1 mouse cellular context compared by ENCODE assay signal in genomic region chr2:151998932-151999331, GRCm38 (mm10).
TF ChIP-seq lines count a peak whose summit lies in the region.

No protein-coding gene starts in this region.

TF ChIP-seq in MEL, 35 proteins besides CTCF, POLR2A, EP300 and RAD21 (continued from another document):
- TF ChIP-seq TAL1 (IDR thresholded peaks at IDR 0.05; ENCODE audit: low read length): 0 out of 2 replicates have a peak, but pooled peaks have one; percentile 4
- TF ChIP-seq ELF1 (IDR thresholded peaks at IDR 0.05; ENCODE audit: low read depth, low read length): no peak
- no peak for TF ChIP-seq NELFE (IDR thresholded peaks at IDR 0.05; ENCODE audit: low read depth, low read length)
- no peak for TF ChIP-seq ZKSCAN1 (IDR thresholded peaks at IDR 0.05; ENCODE audit: low read depth, low read length)
- no peak for TF ChIP-seq USF1 (IDR thresholded peaks at IDR 0.05; ENCODE audit: low read depth, low read length)
- TF ChIP-seq MEF2A (IDR thresholded peaks at IDR 0.05; ENCODE audit: extremely low read depth, insufficient replicate concordance, low read depth, low read length, poor library complexity, severe bottlenecking): no peak
- peak; percentile 44; the same call in 1 of the 2 replicates for TF ChIP-seq TCF12 (IDR thresholded peaks at IDR 0.05; ENCODE audit: low read depth, low read length)
- TF ChIP-seq E2F4 (IDR thresholded peaks at IDR 0.05; ENCODE audit: borderline replicate concordance, low read depth, low read length): no peak
- 0 out of 2 replicates have a peak, but pooled peaks have one; percentile 18 for TF ChIP-seq TBP (IDR thresholded peaks at IDR 0.05; ENCODE audit: low read depth, low read length)
- TF ChIP-seq GATA1 (IDR thresholded peaks at IDR 0.05; ENCODE audit: low read depth, low read length): peak; percentile 63; the same call in 1 of the 2 replicates
- no peak for TF ChIP-seq MAFK (IDR thresholded peaks at IDR 0.05; ENCODE audit: borderline replicate concordance, low read depth, low read length)
- TF ChIP-seq UBTF (IDR thresholded peaks at IDR 0.05; ENCODE audit: borderline replicate concordance, insufficient read depth, low read depth, low read length): no peak
- 0 out of 2 replicates have a peak, but pooled peaks have one; percentile 58 for TF ChIP-seq MAZ (IDR thresholded peaks at IDR 0.05; ENCODE audit: low read depth, low read length)
- no peak for TF ChIP-seq CHD2 (IDR thresholded peaks at IDR 0.05; ENCODE audit: low read length)
